Mouse (Mus musculus): ENCODE data around the gene Mttp. TPM values are rescaled to one million over a fixed set of nuclear protein-coding genes. Genes with fewer than 3 reads are reported as not detected.

The Mttp gene
- polyA plus RNA-seq (2014; fragmentation: Illumina TruSeq; extraction: RNeasy Lipid Tissue Mini Kit (QIAGEN cat#74804); ENCODE audit: low replicate concordance) = 1,882 TPM

GRCm38 (mm10) chr3:138144642-138145171, at the start of gene Mttp:
Mttp (minus strand) TSS chr3:138144968.

GRCm38 (mm10) chr3:138193683-138194302, 49.0 kb upstream of the Mttp start, which contains the start of gene 4930579F01Rik:
4930579F01Rik (minus strand) TSS chr3:138193825.

GRCm38 (mm10) chr3:138143315-138144059, 1.3 kb downstream of the Mttp start, which contains the start of gene Trmt10a:
Trmt10a (plus strand) TSS chr3:138143448.

GRCm38 (mm10) chr3:138067288-138067687, 77.5 kb downstream of the Mttp start, which contains the start of gene Gm5105:
Gm5105 (minus strand) TSS chr3:138067388.

GRCm38 (mm10) chr3:138064732-138065645, 79.8 kb downstream of the Mttp start, which contains the start of gene 1110002E22Rik:
1110002E22Rik (plus strand) TSS chr3:138065052.

Other genes starting within 250 kb of the Mttp start
- gene Lamtor3, start 226.5 kb downstream of the Mttp start, polyA plus RNA-seq (2014; fragmentation: Illumina TruSeq; extraction: RNeasy Lipid Tissue Mini Kit (QIAGEN cat#74804); ENCODE audit: low replicate concordance) = 52.2 TPM
- gene Dapp1, start 163.4 kb downstream of the Mttp start, polyA plus RNA-seq (2014; fragmentation: Illumina TruSeq; extraction: RNeasy Lipid Tissue Mini Kit (QIAGEN cat#74804); ENCODE audit: low replicate concordance) = 34.3 TPM
- 0.11 TPM for gene 1110002E22Rik, start 79.9 kb downstream of the Mttp start, polyA plus RNA-seq (2014; fragmentation: Illumina TruSeq; extraction: RNeasy Lipid Tissue Mini Kit (QIAGEN cat#74804); ENCODE audit: low replicate concordance)
- gene Gm5105, start 77.6 kb downstream of the Mttp start, polyA plus RNA-seq (2014; fragmentation: Illumina TruSeq; extraction: RNeasy Lipid Tissue Mini Kit (QIAGEN cat#74804); ENCODE audit: low replicate concordance) = 0.59 TPM
- gene Trmt10a, start 1.5 kb downstream of the Mttp start, polyA plus RNA-seq (2014; fragmentation: Illumina TruSeq; extraction: RNeasy Lipid Tissue Mini Kit (QIAGEN cat#74804); ENCODE audit: low replicate concordance) = 3.4 TPM
- gene 4930579F01Rik, start 48.9 kb upstream of the Mttp start, polyA plus RNA-seq (2014; fragmentation: Illumina TruSeq; extraction: RNeasy Lipid Tissue Mini Kit (QIAGEN cat#74804); ENCODE audit: low replicate concordance) = not detected
- 3.2 TPM for gene Adh7, start 72.8 kb upstream of the Mttp start, polyA plus RNA-seq (2014; fragmentation: Illumina TruSeq; extraction: RNeasy Lipid Tissue Mini Kit (QIAGEN cat#74804); ENCODE audit: low replicate concordance)
- gene Adh1, start 116.0 kb upstream of the Mttp start, polyA plus RNA-seq (2014; fragmentation: Illumina TruSeq; extraction: RNeasy Lipid Tissue Mini Kit (QIAGEN cat#74804); ENCODE audit: low replicate concordance) = 231 TPM
- 754 TPM for gene Adh6a, start 168.3 kb upstream of the Mttp start, polyA plus RNA-seq (2014; fragmentation: Illumina TruSeq; extraction: RNeasy Lipid Tissue Mini Kit (QIAGEN cat#74804); ENCODE audit: low replicate concordance)
- not detected for gene Adh6b, start 196.8 kb upstream of the Mttp start, polyA plus RNA-seq (2014; fragmentation: Illumina TruSeq; extraction: RNeasy Lipid Tissue Mini Kit (QIAGEN cat#74804); ENCODE audit: low replicate concordance)